Mouse (Mus musculus) cerebellum, adult 2 months (tissue): Measurements from ENCODE around the gene Ppfibp1.

Experiments used
- CTCF ChIP-seq: fragments of 200-500 bp; IDR thresholded peaks from 2 replicates; pipeline ENCODE4 v1.5.1; 2011; ENCODE audit warnings: low read depth, mild to moderate bottlenecking, control low read depth, low read length, moderate library complexity, borderline replicate concordance; ENCODE audit not compliant: insufficient read depth
- POLR2A ChIP-seq: fragments of 200-500 bp; IDR thresholded peaks from 2 replicates; pipeline ENCODE4 v1.6.1; 2011; ENCODE audit warnings: low read length, control low read depth, borderline replicate concordance; ENCODE audit not compliant: insufficient read depth

DNA sequence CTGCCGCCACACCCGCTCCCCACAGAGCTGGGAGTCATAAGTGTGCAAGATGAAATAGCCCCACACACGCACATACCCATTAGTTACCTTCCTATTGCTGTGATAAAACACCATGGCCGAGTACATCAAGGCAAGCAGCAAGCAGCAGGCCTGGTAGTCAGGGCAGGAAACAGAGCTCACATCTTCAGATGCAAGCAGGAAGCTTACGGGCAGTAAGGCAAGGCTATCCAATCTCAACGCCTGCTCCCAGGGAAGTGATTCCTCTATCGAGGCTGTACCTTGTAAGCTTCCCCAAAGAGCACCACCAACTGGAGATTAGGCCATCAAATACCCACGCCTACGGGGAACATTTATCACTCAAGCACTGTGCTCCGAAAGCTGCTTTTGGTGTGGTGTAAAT is 191.6 kb downstream of the Ppfibp1 start:
- TF ChIP-seq CTCF: no peak
- no peak for TF ChIP-seq POLR2A
